Mouse (Mus musculus) hindbrain, embryonic 11.5 days (tissue): ENCODE data around the gene Pdia6. TPM values are rescaled to one million over a fixed set of nuclear protein-coding genes. Genes with fewer than 3 reads are reported as not detected.

Source experiments
- ATAC-seq: fragments of 200-750 bp; cut with Nextera tagmentation; 2 replicates; pipeline ENCODE4 v1.8.0; 2017; ENCODE audit warnings: mild to moderate bottlenecking, moderate TSS enrichment, moderate library complexity; ENCODE audit not compliant: low FRiP score
- DNase-seq: peaks from one replicate; pipeline ENCODE4 v3.0.0-alpha.2; 2015; ENCODE audit warnings: low spot score
- H3K27ac ChIP-seq: fragments of 300-500 bp; sonication (generic); 2 replicates; pipeline ENCODE4 v1.5.1; 2014; ENCODE audit warnings: mild to moderate bottlenecking, low read depth, low read length
- H3K27me3 ChIP-seq: fragments of 300-500 bp; sonication (generic); 2 replicates; pipeline ENCODE4 v1.6.1; 2014; ENCODE audit warnings: mild to moderate bottlenecking, low read length, moderate library complexity, mixed read lengths; ENCODE audit not compliant: control insufficient read depth, insufficient read depth
- H3K36me3 ChIP-seq: fragments of 300-500 bp; sonication (generic); 2 replicates; pipeline ENCODE4 v1.6.1; 2014; ENCODE audit warnings: mild to moderate bottlenecking, low read length, moderate library complexity, mixed read lengths; ENCODE audit not compliant: control insufficient read depth, insufficient read depth
- H3K4me1 ChIP-seq: fragments of 300-500 bp; sonication (generic); replicated peaks from 2 replicates; pipeline ENCODE4 v1.6.1; 2014; ENCODE audit warnings: low read length, mixed read lengths; ENCODE audit not compliant: control insufficient read depth, insufficient read depth
- H3K4me2 ChIP-seq: fragments of 300-500 bp; sonication (generic); replicated peaks from 2 replicates; pipeline ENCODE4 v1.6.1; 2014; ENCODE audit warnings: mild to moderate bottlenecking, low read depth, low read length
- H3K4me3 ChIP-seq: fragments of 300-500 bp; sonication (generic); 2 replicates; pipeline ENCODE4 v1.5.1; 2014; ENCODE audit warnings: low read depth, low read length
- H3K9ac ChIP-seq: fragments of 300-500 bp; sonication (generic); 2 replicates; pipeline ENCODE4 v1.6.1; 2014; ENCODE audit warnings: low read depth, low read length
- H3K9me3 ChIP-seq: fragments of 300-500 bp; sonication (generic); 2 replicates; pipeline ENCODE4 v1.6.1; 2016; ENCODE audit warnings: low read length; ENCODE audit not compliant: control insufficient read depth
- WGBS: fragments of 180-500 bp; shearing (Covaris S2); extraction: QIAGEN DNeasy Blood & Tissue Kit; methylation state at CpG from one replicate; pipeline ENCODE4 v1.1.7; 2014; 5-methylcytosine and 5-hydroxymethylcytosine counted together
- polyA plus RNA-seq: library from polyadenylated mRNA; unstranded; fragments of >200 nt; fragmentation: Nextera tagmentation; extraction: Ambion mirVana; gene quantifications from 2 replicates; pipeline ENCODE4 v1.2.1, GENCODE M21; 2014

The Pdia6 gene
- polyA plus RNA-seq, 1 experiment from 2014 or later: 545 TPM

- H3K4me3 ChIP-seq: no peak overlapping the region
- no peaks in the 10 kb centered on the region for H3K27me3 ChIP-seq
- ATAC-seq: no peak
- no peaks in the 10 kb centered on the region for H3K36me3 ChIP-seq
- no peaks in the 10 kb centered on the region for H3K4me1 ChIP-seq
- no peak overlapping the region for H3K4me2 ChIP-seq
- H3K9ac ChIP-seq: no peak overlapping the region
- peak; percentile 17 for DNase-seq
- WGBS: 81% methylated on average over 6 of the region's 6 CpGs
- H3K27ac ChIP-seq: no peak overlapping the region
- no peaks in the 10 kb centered on the region for H3K9me3 ChIP-seq
Observed at GRCm38 (mm10) chr12:17255602-17256001, 10.7 kb upstream of the Pdia6 start.

- ATAC-seq: peak; percentile 64; the same call in 1 of the 2 replicates
- H3K9ac ChIP-seq: no peak overlapping the region
- 4% methylated on average over 9 of the region's 10 CpGs for WGBS
- H3K9me3 ChIP-seq: no peaks in the 10 kb centered on the region
- H3K36me3 ChIP-seq: no peaks in the 10 kb centered on the region
- peak; percentile 80 for DNase-seq
- no peaks in the 10 kb centered on the region for H3K4me1 ChIP-seq
- no peak overlapping the region for H3K4me2 ChIP-seq
- H3K27ac ChIP-seq: no peak overlapping the region
- H3K4me3 ChIP-seq: no peak overlapping the region
- no peaks in the 10 kb centered on the region for H3K27me3 ChIP-seq
Observed at GRCm38 (mm10) chr12:17256905-17257304, 9.4 kb upstream of the Pdia6 start.

GRCm38 (mm10) chr12:17258431-17258830 is 7.9 kb upstream of the Pdia6 start:
- Histone ChIP-seq H3K36me3 (no peaks in the 10 kb centered on the region), H3K9ac (no peak overlapping the region), H3K4me3 (no peak overlapping the region), H3K4me2 (no peak overlapping the region), H3K4me1 (no peaks in the 10 kb centered on the region), H3K9me3 (no peaks in the 10 kb centered on the region), H3K27me3 (no peaks in the 10 kb centered on the region), H3K27ac (no peak overlapping the region)
- ATAC-seq (no peak), DNase-seq (no peak)
- 93% methylated on average over 7 of the region's 7 CpGs for WGBS

- 94% methylated on average over 3 of the region's 3 CpGs for WGBS
- H3K4me3 ChIP-seq: no peak overlapping the region
Observed at GRCm38 (mm10) chr12:17261005-17261404, 5.3 kb upstream of the Pdia6 start.

GRCm38 (mm10) chr12:17263881-17264280 is 2.5 kb upstream of the Pdia6 start:
- no peak overlapping the region for H3K4me3 ChIP-seq
- no peaks in the 10 kb centered on the region for H3K36me3 ChIP-seq
- WGBS: 82% methylated on average over 3 of the region's 3 CpGs
- no peak overlapping the region for H3K4me2 ChIP-seq
- no peak overlapping the region for H3K27ac ChIP-seq
- H3K27me3 ChIP-seq: no peaks in the 10 kb centered on the region
- no peaks in the 10 kb centered on the region for H3K9me3 ChIP-seq
- ATAC-seq (no peak), DNase-seq (no peak)
- H3K4me1 ChIP-seq: peaks cover 5% of the 10 kb centered on the region
- H3K9ac ChIP-seq: no peak overlapping the region

More at GRCm38 (mm10) chr12:17261005-17261404, 5.3 kb upstream of the Pdia6 start:
- Histone ChIP-seq H3K27me3 (no peaks in the 10 kb centered on the region), H3K36me3 (no peaks in the 10 kb centered on the region), H3K27ac (no peak overlapping the region), H3K9me3 (no peaks in the 10 kb centered on the region), H3K4me2 (no peak overlapping the region), H3K9ac (no peak overlapping the region), H3K4me1 (no peaks in the 10 kb centered on the region)
- DNase-seq (no peak), ATAC-seq (no peak)

GRCm38 (mm10) chr12:17264826-17265225 is 1.5 kb upstream of the Pdia6 start:
- Histone ChIP-seq H3K9ac (no peak overlapping the region), H3K36me3 (no peaks in the 10 kb centered on the region), H3K4me3 (no peak overlapping the region), H3K27me3 (no peaks in the 10 kb centered on the region), H3K4me2 (no peak overlapping the region), H3K9me3 (no peaks in the 10 kb centered on the region), H3K4me1 (peaks cover 5% of the 10 kb centered on the region), H3K27ac (no peak overlapping the region)
- ATAC-seq (no peak), DNase-seq (no peak)
- 87% methylated on average over 2 of the region's 2 CpGs for WGBS

GRCm38 (mm10) chr12:17266673-17266990 is 287 bp downstream of the Pdia6 start:
- Histone ChIP-seq H3K36me3 (peaks cover 5% of the 10 kb centered on the region; the same call in 1 of the 2 replicates), H3K27me3 (no peaks in the 10 kb centered on the region), H3K9ac (peak overlapping the region; percentile 86), H3K27ac (peak overlapping the region; percentile 6; the same call in 1 of the 2 replicates), H3K9me3 (no peaks in the 10 kb centered on the region), H3K4me2 (peak overlapping the region; percentile 74), H3K4me1 (peaks cover 5% of the 10 kb centered on the region), H3K4me3 (peak overlapping the region; percentile 97)
- 0% methylated on average over 21 of the region's 21 CpGs for WGBS
- ATAC-seq: peak; percentile 86
- no peak for DNase-seq

- 19% methylated on average over 4 of the region's 4 CpGs for WGBS
- H3K4me1 ChIP-seq: peaks cover 5% of the 10 kb centered on the region
- no peaks in the 10 kb centered on the region for H3K27me3 ChIP-seq
- H3K9me3 ChIP-seq: no peaks in the 10 kb centered on the region
- DNase-seq: peak; percentile 20
- no peak overlapping the region for H3K27ac ChIP-seq
- peak overlapping the region; percentile 97 for H3K4me3 ChIP-seq
- peak overlapping the region; percentile 74 for H3K4me2 ChIP-seq
- H3K36me3 ChIP-seq: peaks cover 5% of the 10 kb centered on the region; the same call in 1 of the 2 replicates
- ATAC-seq: no peak
- peak overlapping the region; percentile 86 for H3K9ac ChIP-seq
Observed at GRCm38 (mm10) chr12:17267316-17267715, 971 bp downstream of the Pdia6 start.

GRCm38 (mm10) chr12:17271272-17271671 is 4.9 kb downstream of the Pdia6 start:
- no peak overlapping the region for H3K9ac ChIP-seq
- peak; percentile 45 for DNase-seq
- no peak overlapping the region for H3K4me3 ChIP-seq
- no peaks in the 10 kb centered on the region for H3K9me3 ChIP-seq
- H3K36me3 ChIP-seq: peaks cover 13% of the 10 kb centered on the region
- ATAC-seq: no peak
- H3K4me2 ChIP-seq: no peak overlapping the region
- H3K27me3 ChIP-seq: no peaks in the 10 kb centered on the region
- H3K27ac ChIP-seq: no peak overlapping the region
- WGBS: 68% methylated on average over 1 of the region's 1 CpGs
- peaks cover 5% of the 10 kb centered on the region for H3K4me1 ChIP-seq
